Mouse (Mus musculus): ENCODE measurements around the gene Ppp3cb.
"Not testable (repeated sequence)": the region's sequence is repeated elsewhere in the genome, so short reads cannot be mapped to it uniquely, and the experiment has no call there.

Gene Ppp3cb

GRCm38 (mm10) chr14:20546415-20546814, at the start of gene Ppp3cb:
TSS of gene Ppp3cb (minus strand) at chr14:20546573.
- DNase-seq (ENCODE audit: low read depth), result peak; percentile 87

GRCm38 (mm10) chr14:20595781-20596180, 49.4 kb upstream of the Ppp3cb start:
- DNase-seq (ENCODE audit: low read depth), result no peak

GRCm38 (mm10) chr14:20587458-20587857, 41.1 kb upstream of the Ppp3cb start:
- DNase-seq (ENCODE audit: low read depth), result no peak

GRCm38 (mm10) chr14:20578822-20579407, 32.5 kb upstream of the Ppp3cb start:
- no peak for DNase-seq (ENCODE audit: low read depth)

GRCm38 (mm10) chr14:20576179-20576578, 29.8 kb upstream of the Ppp3cb start:
- DNase-seq (ENCODE audit: low read depth), result peak; percentile 65

GRCm38 (mm10) chr14:20573196-20573595, 26.8 kb upstream of the Ppp3cb start:
- DNase-seq (ENCODE audit: low read depth), result not testable (repeated sequence)

GRCm38 (mm10) chr14:20565256-20566021, 19.1 kb upstream of the Ppp3cb start:
- DNase-seq (ENCODE audit: low read depth), result peak; percentile 50

GRCm38 (mm10) chr14:20564692-20565091, 18.3 kb upstream of the Ppp3cb start:
- DNase-seq (ENCODE audit: low read depth), result no peak

- DNase-seq (ENCODE audit: low read depth), result no peak
Measured at GRCm38 (mm10) chr14:20561897-20562296, 15.5 kb upstream of the Ppp3cb start.

GRCm38 (mm10) chr14:20550136-20550535, 3.8 kb upstream of the Ppp3cb start:
- no peak for DNase-seq (ENCODE audit: low read depth)

GRCm38 (mm10) chr14:20545529-20546331, 643 bp downstream of the Ppp3cb start:
- peak; percentile 60 for DNase-seq (ENCODE audit: low read depth)

- no peak for DNase-seq (ENCODE audit: low read depth)
Measured at GRCm38 (mm10) chr14:20544467-20545411, 1.6 kb downstream of the Ppp3cb start.

GRCm38 (mm10) chr14:20529643-20530042, 16.7 kb downstream of the Ppp3cb start:
- no peak for DNase-seq (ENCODE audit: low read depth)

GRCm38 (mm10) chr14:20520179-20520578, 26.2 kb downstream of the Ppp3cb start:
- no peak for DNase-seq (ENCODE audit: low read depth)

- DNase-seq (ENCODE audit: low read depth), result no peak
Measured at GRCm38 (mm10) chr14:20508424-20508823, 37.9 kb downstream of the Ppp3cb start.

- DNase-seq (ENCODE audit: low read depth), result no peak
Measured at GRCm38 (mm10) chr14:20502966-20503365, 43.4 kb downstream of the Ppp3cb start.

GRCm38 (mm10) chr14:20499982-20500381, 46.4 kb downstream of the Ppp3cb start:
- DNase-seq (ENCODE audit: low read depth), result no peak

GRCm38 (mm10) chr14:20496603-20497002, 49.8 kb downstream of the Ppp3cb start, which contains the start of gene Mss51:
TSS of gene Mss51 (minus strand) at chr14:20496901.
- no peak for DNase-seq (ENCODE audit: low read depth)

GRCm38 (mm10) chr14:20486031-20486430, 60.3 kb downstream of the Ppp3cb start:
- DNase-seq (ENCODE audit: low read depth), result no peak

- no peak for DNase-seq (ENCODE audit: low read depth)
Measured at GRCm38 (mm10) chr14:20482051-20482751, 64.2 kb downstream of the Ppp3cb start.

- DNase-seq (ENCODE audit: low read depth), result peak; percentile 55
Measured at GRCm38 (mm10) chr14:20481211-20481610, 65.2 kb downstream of the Ppp3cb start.

All from c-Kit-positive CD71-negative TER-119-negative erythroid progenitor cells, embryonic 14.5 days (primary cell).